In genomic region chr17:5612236-5612635, GRCm38 (mm10) we compare ENCODE assay signal across 21 mouse cellular contexts.
DNase-seq lines count a peak whose midpoint lies in the region; ATAC-seq and TF ChIP-seq lines count a peak whose summit lies in the region.
"Had no signal": no experiment of that assay in that cellular context is flagged by ENCODE, and none has a peak within 500 bp of the region (broad histone marks: within the 10 kb centered on the region; RNA-seq: fewer than 3 reads in every experiment).

No protein-coding gene starts in this region.

- no peaks in the 10 kb centered on the region for H3K36me3 ChIP-seq in liver, adult 2 months (ENCODE audit: control insufficient read depth, insufficient read depth, low read length)
- H3K36me3 ChIP-seq in liver, embryonic 12.5 days, result no peaks in the 10 kb centered on the region
- H3K36me3 ChIP-seq in midbrain, embryonic 16.5 days (ENCODE audit: control insufficient read depth, insufficient read depth, low read length), result no peaks in the 10 kb centered on the region
- H3K36me3 ChIP-seq: embryonic facial prominence, embryonic 12.5 days; forebrain, embryonic 15.5 days; heart, embryonic 10.5 days; hindbrain, embryonic 12.5 days had no signal

- H3K9me3 ChIP-seq in liver, embryonic 12.5 days (replicated peaks), result no peaks in the 10 kb centered on the region
- H3K9me3 ChIP-seq in midbrain, embryonic 16.5 days (replicated peaks; ENCODE audit: control insufficient read depth, low read length, poor library complexity, severe bottlenecking), result no peaks in the 10 kb centered on the region
- H3K9me3 ChIP-seq: forebrain, embryonic 15.5 days; heart, embryonic 10.5 days; hindbrain, embryonic 12.5 days had no signal

- no peak overlapping the region for H3K4me2 ChIP-seq in liver, embryonic 12.5 days
- H3K4me2 ChIP-seq in midbrain, embryonic 16.5 days (ENCODE audit: low read length), result no peak overlapping the region
- H3K4me2 ChIP-seq: embryonic facial prominence, embryonic 12.5 days; forebrain, embryonic 15.5 days; hindbrain, embryonic 12.5 days had no signal

- no peaks in the 10 kb centered on the region for H3K27me3 ChIP-seq in liver, adult 2 months (ENCODE audit: control insufficient read depth, insufficient read depth, low read length)
- no peaks in the 10 kb centered on the region for H3K27me3 ChIP-seq in liver, embryonic 12.5 days (replicated peaks)
- no peaks in the 10 kb centered on the region for H3K27me3 ChIP-seq in midbrain, embryonic 16.5 days (ENCODE audit: control insufficient read depth, insufficient read depth, low read depth, low read length)
- H3K27me3 ChIP-seq: embryonic facial prominence, embryonic 12.5 days; forebrain, embryonic 15.5 days; hindbrain, embryonic 12.5 days had no signal

- no peaks in the 10 kb centered on the region for H3K79me2 ChIP-seq in liver, adult 2 months (ENCODE audit: control insufficient read depth, insufficient read depth, low read length)

- peaks cover 7% of the 10 kb centered on the region for H3K4me1 ChIP-seq in liver, adult 2 months (ENCODE audit: control insufficient read depth, insufficient read depth, low read length)
- peaks cover 22% of the 10 kb centered on the region for H3K4me1 ChIP-seq in liver, embryonic 12.5 days
- H3K4me1 ChIP-seq in midbrain, embryonic 16.5 days (ENCODE audit: control insufficient read depth, insufficient read depth, low read length), result no peaks in the 10 kb centered on the region
- H3K4me1 ChIP-seq: heart, embryonic 10.5 days; hindbrain, embryonic 12.5 days had no signal

- H3K4me3 ChIP-seq in liver, adult 2 months (ENCODE audit: insufficient read depth, low read depth, low read length), result no peak overlapping the region
- no peak overlapping the region for H3K4me3 ChIP-seq in liver, embryonic 12.5 days
- no peak overlapping the region for H3K4me3 ChIP-seq in midbrain, embryonic 16.5 days (ENCODE audit: low read depth, low read length)
- H3K4me3 ChIP-seq: embryonic facial prominence, embryonic 12.5 days; forebrain, embryonic 15.5 days; heart, embryonic 10.5 days; hindbrain, embryonic 12.5 days had no signal

- no peak for TF ChIP-seq POLR2A in liver, adult 2 months (IDR thresholded peaks at IDR 0.05; ENCODE audit: extremely low read depth, insufficient read depth, low read length)

- no peak for ATAC-seq in liver, embryonic 12.5 days
- no peak for ATAC-seq in midbrain, embryonic 16.5 days
- ATAC-seq: forebrain, embryonic 15.5 days; hindbrain, embryonic 16.5 days had no signal

- no peak overlapping the region for H3K27ac ChIP-seq in liver, adult 2 months (replicated peaks; ENCODE audit: insufficient read depth, low read depth, low read length)
- no peak overlapping the region for H3K27ac ChIP-seq in liver, embryonic 12.5 days
- no peak overlapping the region for H3K27ac ChIP-seq in midbrain, embryonic 16.5 days (ENCODE audit: low read length)
- H3K27ac ChIP-seq: embryonic facial prominence, embryonic 12.5 days; forebrain, embryonic 15.5 days; heart, embryonic 10.5 days; hindbrain, embryonic 12.5 days had no signal

- no peak for TF ChIP-seq CTCF in liver, adult 2 months (IDR thresholded peaks at IDR 0.05; ENCODE audit: low read depth, low read length)

- no peak overlapping the region for H3K9ac ChIP-seq in liver, adult 2 months (ENCODE audit: low read depth, low read length)
- no peak overlapping the region for H3K9ac ChIP-seq in liver, embryonic 12.5 days
- H3K9ac ChIP-seq in midbrain, embryonic 16.5 days (ENCODE audit: low read depth, low read length), result no peak overlapping the region
- H3K9ac ChIP-seq: embryonic facial prominence, embryonic 12.5 days; forebrain, embryonic 15.5 days; hindbrain, embryonic 12.5 days had no signal

- 32% methylated on average over 4 of the region's 4 CpGs for WGBS in liver, adult 2 months
- WGBS in liver, embryonic 12.5 days (ENCODE audit: insufficient replicate concordance), result 62% methylated on average over 4 of the region's 4 CpGs
- 81% methylated on average over 4 of the region's 4 CpGs for WGBS in midbrain, embryonic 16.5 days

- peak; percentile 49 to 50 for DNase-seq in kidney, adult 8-10 months
- DNase-seq in kidney, adult 18-20 months, result no peak
- peak; percentile 63 for DNase-seq in liver, adult 2 months (ENCODE audit: extremely low read depth, low read depth, low spot score)
- peak; percentile 20 for DNase-seq in NIH3T3 (ENCODE audit: low read depth)
- no peak for DNase-seq in lung, postnatal 10 days
- DNase-seq: adrenal gland, adult 8-10 months; adrenal gland, postnatal 36 days; cerebellum, adult 11 months; cerebellum, adult 8-10 months; cerebellum, postnatal 14 days; gastrocnemius, postnatal 10 days; heart, adult 18-20 months; heart, postnatal 10 days; heart, postnatal 4 days had no signal

Comparison
In these comparisons a context has a peak if more than half of its experiments do, and no peak if none do; other contexts are left out.
1. DNase-seq: peak in kidney, adult 8-10 months (2 of 2), liver, adult 2 months (single experiment) and NIH3T3 (single experiment); none in kidney, adult 18-20 months (single experiment) and lung, postnatal 10 days (single experiment).